Comparison of ENCODE assay signal across 10 mouse cellular contexts in genomic region chr5:64274738-64275451, GRCm38 (mm10).
DNase-seq lines count a peak whose midpoint lies in the region; ATAC-seq lines count a peak whose summit lies in the region.
"Had no signal": no experiment of that assay in that cellular context is flagged by ENCODE, and none has a peak within 500 bp of the region (broad histone marks: within the 10 kb centered on the region; RNA-seq: fewer than 3 reads in every experiment).

No protein-coding gene starts in this region.

- no peak overlapping the region for H3K9ac ChIP-seq in forebrain, embryonic 13.5 days
- H3K9ac ChIP-seq in midbrain, embryonic 14.5 days (replicated peaks; ENCODE audit: low read length): no peak overlapping the region
- H3K9ac ChIP-seq: limb, embryonic 12.5 days; stomach, embryonic 15.5 days had no signal

- peak; percentile 63 for DNase-seq in heart, adult 8-10 months (ENCODE audit: low spot score)
- no peak for DNase-seq in heart, postnatal 25 days (ENCODE audit: low spot score)
- peak; percentile 70 for DNase-seq in CD4-positive, CD25-positive, alpha-beta regulatory T cell, adult 2 months (ENCODE audit: low read depth, low spot score)
- peak; percentile 76 for DNase-seq in brain, adult 2 months (ENCODE audit: low read depth, low spot score)
- peak; percentile 74 for DNase-seq in kidney, postnatal 10 days
- DNase-seq in midbrain, embryonic 14.5 days: peak; percentile 84

- H3K9me3 ChIP-seq in forebrain, embryonic 13.5 days (replicated peaks): no peaks in the 10 kb centered on the region
- H3K9me3 ChIP-seq in midbrain, embryonic 14.5 days (ENCODE audit: control insufficient read depth, low read length): no peaks in the 10 kb centered on the region
- H3K9me3 ChIP-seq: limb, embryonic 12.5 days; stomach, embryonic 15.5 days had no signal

- no peaks in the 10 kb centered on the region for H3K27me3 ChIP-seq in forebrain, embryonic 13.5 days
- H3K27me3 ChIP-seq in midbrain, embryonic 14.5 days (ENCODE audit: control insufficient read depth, insufficient read depth, low read length): no peaks in the 10 kb centered on the region
- H3K27me3 ChIP-seq: limb, embryonic 12.5 days; stomach, embryonic 15.5 days had no signal

- peak; percentile 82 for ATAC-seq in forebrain, embryonic 13.5 days
- ATAC-seq in midbrain, embryonic 14.5 days (ENCODE audit: low FRiP score, low TSS enrichment): 0 out of 2 replicates have a peak, but pooled peaks have one; percentile 34
- no peak; the same call in 1 of the 2 replicates for ATAC-seq in monocyte, adult 5-6 weeks (replicated peaks; ENCODE audit: insufficient number of reproducible peaks, low FRiP score, low TSS enrichment, poor library complexity, severe bottlenecking)

- intact Hi-C loops in heart, postnatal 25 days (cut with DNase I): loop anchor here (2.0 kb wide), 3 partner anchors 72 to 368 kb away; no protein-coding TSS in a partner anchor

- H3K4me2 ChIP-seq in forebrain, embryonic 13.5 days: no peak overlapping the region
- H3K4me2 ChIP-seq in midbrain, embryonic 14.5 days (ENCODE audit: low read length): no peak overlapping the region
- H3K4me2 ChIP-seq: limb, embryonic 12.5 days; stomach, embryonic 15.5 days had no signal

- WGBS in forebrain, embryonic 13.5 days: 33% methylated on average over 17 of the region's 17 CpGs
- WGBS in midbrain, embryonic 14.5 days: 31% methylated on average over 17 of the region's 17 CpGs

- H3K27ac ChIP-seq in forebrain, embryonic 13.5 days: no peak overlapping the region
- no peak overlapping the region for H3K27ac ChIP-seq in midbrain, embryonic 14.5 days (replicated peaks; ENCODE audit: low read depth, low read length)
- H3K27ac ChIP-seq: limb, embryonic 12.5 days; stomach, embryonic 15.5 days had no signal

- no peak overlapping the region for H3K4me3 ChIP-seq in forebrain, embryonic 13.5 days
- no peak overlapping the region for H3K4me3 ChIP-seq in midbrain, embryonic 14.5 days (replicated peaks; ENCODE audit: low read depth, low read length)
- H3K4me3 ChIP-seq: limb, embryonic 12.5 days; stomach, embryonic 15.5 days had no signal

- H3K4me1 ChIP-seq in forebrain, embryonic 13.5 days: peaks cover 1% of the 10 kb centered on the region; the same call in 1 of the 2 replicates
- H3K4me1 ChIP-seq in midbrain, embryonic 14.5 days (ENCODE audit: control insufficient read depth, insufficient read depth, low read length): 0 out of 2 replicates have a peak, but pooled peaks cover under 1% of the 10 kb centered on the region

- peaks cover 38% of the 10 kb centered on the region for H3K36me3 ChIP-seq in forebrain, embryonic 13.5 days (ENCODE audit: poor library complexity, severe bottlenecking)
- H3K36me3 ChIP-seq in midbrain, embryonic 14.5 days (ENCODE audit: control insufficient read depth, insufficient read depth, low read length): peaks cover 12% of the 10 kb centered on the region; the same call in 1 of the 2 replicates
